Mouse (Mus musculus) frontal cortex, postnatal 25 days (tissue): Measurements from ENCODE around the gene Slc39a11.

Experiments
- DNase-seq, 2 experiments: peaks; one replicate each; pipeline ENCODE4 v3.0.0; 2022; ENCODE audit warnings: low spot score in 2 of 2

Gene Slc39a11

DNA sequence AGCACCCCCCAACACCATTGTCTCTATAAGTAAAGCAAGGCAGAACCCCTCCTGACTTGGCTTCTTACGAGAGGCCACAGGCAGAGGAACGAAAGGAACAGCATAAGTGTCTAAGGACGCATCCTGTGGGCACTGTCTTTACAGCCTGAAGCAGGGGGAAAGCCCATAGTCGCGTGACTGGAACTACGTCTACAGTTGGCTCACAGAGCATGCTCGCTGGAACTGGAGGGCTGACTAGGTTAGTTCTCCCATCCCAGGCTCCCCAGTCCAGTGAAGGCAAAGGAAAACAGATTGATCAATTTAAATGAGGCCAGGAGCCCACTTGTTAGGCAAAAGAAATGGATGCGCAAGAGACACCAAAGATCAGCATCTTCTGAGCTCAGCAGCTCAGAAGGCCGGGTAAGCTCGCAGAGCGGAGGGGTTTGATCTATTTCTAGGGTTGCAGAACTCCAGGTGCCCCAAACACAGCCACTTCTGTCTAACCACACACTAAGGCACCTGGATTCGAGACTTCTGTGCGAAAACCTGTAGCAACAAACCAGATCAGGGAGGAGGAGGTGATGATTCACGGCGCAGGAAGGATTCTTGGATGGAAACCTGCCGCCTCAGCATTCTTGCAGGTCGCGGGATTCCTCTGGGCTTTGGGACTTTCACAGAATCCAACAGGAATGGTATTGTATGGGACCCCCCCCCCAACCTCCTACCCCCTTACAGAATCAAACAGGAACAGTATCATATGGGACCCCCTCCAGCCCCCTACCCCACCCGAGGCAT, 453.5 kb downstream of the Slc39a11 start:
- DNase-seq: no peak
